Mouse (Mus musculus) cerebellum, postnatal 10 days (tissue): ENCODE data around the gene Pilrb2.
"Not testable (repeated sequence)": the region's sequence is repeated elsewhere in the genome, so short reads cannot be mapped to it uniquely, and the experiment has no call there.

Experiments
- DNase-seq, 2 experiments: peaks; one replicate each; pipeline ENCODE4 v3.0.0; 2021; ENCODE audit warnings: mixed read lengths in 2 of 2

Gene Pilrb2

DNA sequence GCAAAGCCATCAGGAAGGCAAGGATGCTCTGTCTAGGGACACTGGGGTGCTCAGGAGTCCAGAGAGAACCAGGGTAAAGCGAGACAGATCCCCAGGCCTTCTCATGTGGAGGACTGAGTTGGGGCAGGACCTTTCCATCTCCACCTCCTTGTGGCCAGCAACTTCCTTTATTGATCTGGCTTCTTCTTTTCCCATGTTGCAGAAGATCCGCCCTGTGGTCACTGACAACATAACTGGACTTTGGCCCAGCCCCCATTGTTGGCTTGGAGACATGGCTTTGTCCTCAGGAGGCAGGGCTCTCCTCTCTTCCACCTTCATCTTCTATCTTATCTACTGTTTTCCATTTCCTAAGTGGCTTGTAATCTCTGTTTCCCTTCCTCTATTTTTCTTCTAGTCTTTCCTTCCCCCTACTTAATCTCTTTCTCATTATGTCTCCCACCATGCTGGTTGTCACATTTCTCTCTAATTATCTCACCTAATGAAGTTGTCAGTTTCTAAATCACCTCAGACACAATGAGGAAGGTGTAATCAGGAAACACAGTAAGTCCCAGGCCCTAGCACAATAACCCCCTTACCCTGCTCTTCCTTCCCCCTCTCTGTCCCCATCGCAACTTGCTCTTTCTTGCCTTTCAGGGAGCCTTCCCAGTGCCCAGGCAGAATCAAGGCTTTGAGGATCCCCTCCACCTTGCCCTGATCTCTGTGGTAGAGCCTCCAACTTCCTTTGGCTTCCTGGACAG, at the start of gene Pilrb2:
Pilrb2 (minus strand) TSS at position 172 of the 737 bp plus-strand sequence.
- not testable (repeated sequence) for DNase-seq

DNA sequence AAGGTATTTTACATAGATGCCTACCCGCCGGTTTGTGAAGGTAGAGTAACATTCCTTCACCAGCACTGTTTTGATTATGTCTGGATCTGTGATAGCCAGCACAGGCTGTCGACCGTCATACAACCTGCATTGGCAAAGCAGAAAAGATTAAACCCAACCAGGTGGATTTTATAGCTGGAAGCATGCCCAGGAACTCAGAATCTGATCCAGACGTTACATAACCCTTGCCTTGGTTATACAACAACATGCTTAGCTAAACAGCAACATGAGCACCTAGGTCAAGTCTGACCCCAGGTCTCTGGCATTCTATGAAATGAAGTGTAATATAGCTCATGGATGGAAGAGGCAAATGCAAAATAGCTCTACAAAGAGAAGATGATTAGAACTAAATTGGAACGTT, 43.9 kb upstream of the Pilrb2 start:
- peak; percentile 55 to 67 for DNase-seq

DNA sequence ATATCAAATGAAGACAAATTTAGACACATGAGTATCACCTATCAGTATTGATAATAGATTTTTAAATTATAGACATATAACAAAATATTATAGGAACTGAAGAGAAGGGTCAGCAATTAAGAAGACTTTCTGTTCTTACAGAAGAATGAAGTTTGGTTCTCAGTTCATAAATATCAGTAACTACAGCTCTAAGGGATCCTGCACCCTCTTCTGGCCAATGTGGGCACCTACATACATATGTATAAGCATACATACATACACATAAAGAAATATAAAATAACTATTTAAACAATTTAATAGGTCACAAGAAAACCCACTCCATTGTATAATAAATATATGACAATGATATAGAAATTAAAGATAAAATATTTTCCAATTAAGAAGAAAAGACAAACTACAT, 42.9 kb upstream of the Pilrb2 start:
- DNase-seq = no peak

DNA sequence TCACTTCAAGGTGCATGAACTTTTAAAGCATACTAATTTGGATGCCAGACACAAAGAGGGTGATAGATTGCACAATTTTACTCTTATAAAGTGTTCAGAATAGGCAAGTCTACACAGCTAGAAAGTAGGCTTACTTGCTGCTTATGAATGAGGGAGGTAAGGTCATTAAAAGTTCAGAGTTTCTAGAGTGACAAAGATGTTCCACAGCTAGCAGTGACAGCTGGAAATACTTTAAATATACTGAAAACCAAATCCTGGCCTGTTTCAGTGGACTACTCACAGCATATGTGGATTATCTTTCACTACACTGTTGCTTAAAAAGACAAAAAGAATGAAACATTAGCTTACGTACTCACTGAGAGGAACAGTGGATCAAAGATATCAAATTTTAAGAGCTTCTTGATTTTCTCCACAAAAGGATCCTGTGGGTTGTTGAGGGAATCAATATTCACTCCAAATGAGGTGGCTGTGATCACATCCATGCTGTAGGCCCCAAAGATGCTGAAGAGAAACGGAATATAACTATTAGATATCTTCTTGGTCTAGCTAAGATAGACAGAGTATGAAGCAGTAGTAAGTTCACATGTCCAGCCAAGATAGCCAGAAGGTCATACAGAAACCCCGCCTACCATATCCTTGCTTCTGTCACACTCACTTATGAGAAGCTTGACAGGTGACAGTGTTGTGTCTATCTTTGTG, 38.1 kb upstream of the Pilrb2 start:
- DNase-seq = no peak

DNA sequence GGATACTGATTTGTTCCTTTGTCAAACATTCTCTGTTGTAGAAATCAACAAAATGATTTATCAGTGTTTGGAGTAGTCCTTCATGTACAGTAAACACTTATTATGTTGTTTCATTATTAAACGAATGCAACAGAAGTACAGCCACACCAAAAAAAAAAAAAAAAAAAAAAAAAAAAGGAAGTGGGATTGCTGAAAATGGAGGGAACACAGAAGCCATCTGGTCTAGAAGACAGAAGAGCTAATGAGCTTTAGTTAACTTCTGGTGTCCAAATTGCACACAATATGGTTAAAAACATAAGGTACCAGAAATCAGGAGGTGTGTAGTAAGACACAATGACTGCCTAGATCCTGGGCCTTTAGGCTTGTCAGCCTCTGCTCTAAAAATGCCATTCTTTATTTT, 26.2 kb upstream of the Pilrb2 start:
- no peak for DNase-seq

DNA sequence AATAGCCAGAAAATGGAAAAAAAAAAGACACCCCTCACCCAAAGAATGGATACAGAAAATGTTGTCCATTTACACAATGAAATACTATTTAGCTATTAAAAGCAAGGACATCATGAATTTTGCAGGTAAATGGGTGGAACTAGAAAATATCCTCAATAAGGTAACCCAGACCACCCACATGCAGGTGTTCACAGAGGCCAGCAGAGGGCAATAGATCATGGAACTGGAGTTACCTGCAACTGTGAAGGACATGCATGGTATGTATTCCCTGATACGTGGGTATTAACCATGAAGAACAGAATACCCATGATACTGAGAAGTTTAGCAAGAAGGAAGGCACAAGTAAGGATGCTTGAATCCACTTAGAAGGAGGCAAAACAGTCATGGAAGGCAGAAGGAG, 21.3 kb upstream of the Pilrb2 start:
- peak; percentile 5 to 15 for DNase-seq

DNA sequence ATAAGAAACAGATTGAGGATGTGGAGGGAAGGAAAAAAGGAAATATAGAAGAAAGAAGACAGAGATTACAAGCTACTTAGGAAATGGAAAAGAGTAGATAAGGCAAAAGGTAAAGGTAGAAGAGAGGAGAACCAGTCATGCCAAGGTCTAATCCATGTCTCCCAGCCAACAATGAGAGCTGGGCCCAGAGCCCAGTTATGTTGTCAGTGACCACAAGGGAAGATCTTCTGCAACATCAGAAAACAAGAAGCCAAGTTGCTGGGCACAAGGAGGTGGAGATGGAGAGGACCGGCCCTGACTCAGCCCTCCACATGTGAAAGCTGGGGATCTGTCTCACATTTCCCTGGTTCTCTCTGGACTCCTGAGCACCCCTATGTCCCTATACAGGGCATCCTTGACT, 16.1 kb upstream of the Pilrb2 start:
- no peak for DNase-seq

DNA sequence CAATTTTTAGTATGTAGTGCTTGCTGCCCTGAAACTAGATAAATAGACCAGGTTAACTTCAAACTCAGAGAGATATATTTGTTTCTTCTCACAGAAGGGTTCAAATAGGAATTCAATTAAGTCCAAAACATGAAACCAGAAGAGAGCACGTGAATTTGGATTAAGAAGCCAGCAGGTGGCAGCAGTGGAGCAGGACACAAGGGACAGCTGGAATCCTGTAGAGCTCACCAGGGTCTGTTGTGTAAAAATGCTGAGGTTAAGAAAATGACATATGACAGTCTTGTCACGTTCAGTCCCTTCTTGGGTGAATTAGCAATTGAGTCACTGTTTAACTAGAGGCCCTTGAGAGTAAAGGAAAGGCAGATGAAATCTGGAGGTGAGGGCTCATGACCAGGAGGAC, 14.3 kb upstream of the Pilrb2 start:
- peak; percentile 54 to 61 for DNase-seq

DNA sequence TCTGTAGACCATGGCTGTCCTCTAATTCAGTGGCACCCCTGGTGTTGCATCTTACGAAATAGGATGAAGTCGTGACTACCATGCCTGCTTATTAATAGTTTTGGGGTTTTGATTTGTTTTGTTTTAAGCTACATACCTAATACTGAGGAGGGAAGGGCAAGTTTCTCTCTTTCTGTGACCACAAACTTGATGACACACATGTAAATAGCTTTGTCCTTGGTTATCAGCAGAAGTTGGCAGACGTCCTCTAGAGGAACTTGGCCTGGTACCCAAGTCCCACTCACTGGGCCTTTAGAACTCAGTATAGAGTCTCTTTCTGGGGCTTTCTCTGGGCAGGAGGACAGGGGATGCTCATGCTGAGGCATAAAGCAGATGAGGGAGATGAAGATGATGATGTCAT, 11.7 kb upstream of the Pilrb2 start:
- DNase-seq = no peak

DNA sequence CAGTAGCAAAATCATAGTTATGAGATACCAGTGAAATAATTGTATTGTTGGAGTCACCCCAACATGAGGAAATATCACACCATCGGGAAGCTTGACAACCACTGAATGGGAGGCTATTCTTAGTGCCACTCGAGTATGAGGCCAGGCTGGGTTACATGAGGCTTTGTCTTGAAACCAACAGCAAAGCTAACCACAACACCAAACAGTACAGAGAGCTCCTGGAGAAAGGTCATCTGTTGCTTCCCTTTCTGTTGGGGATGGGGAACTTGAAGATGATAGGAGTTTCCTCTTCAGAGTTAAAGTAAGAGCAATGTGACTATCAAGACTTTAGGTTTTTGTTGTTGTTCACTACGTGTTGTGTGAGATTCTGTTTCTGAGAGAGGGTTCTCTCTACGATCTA, 11.3 kb upstream of the Pilrb2 start:
- no peak for DNase-seq

DNA sequence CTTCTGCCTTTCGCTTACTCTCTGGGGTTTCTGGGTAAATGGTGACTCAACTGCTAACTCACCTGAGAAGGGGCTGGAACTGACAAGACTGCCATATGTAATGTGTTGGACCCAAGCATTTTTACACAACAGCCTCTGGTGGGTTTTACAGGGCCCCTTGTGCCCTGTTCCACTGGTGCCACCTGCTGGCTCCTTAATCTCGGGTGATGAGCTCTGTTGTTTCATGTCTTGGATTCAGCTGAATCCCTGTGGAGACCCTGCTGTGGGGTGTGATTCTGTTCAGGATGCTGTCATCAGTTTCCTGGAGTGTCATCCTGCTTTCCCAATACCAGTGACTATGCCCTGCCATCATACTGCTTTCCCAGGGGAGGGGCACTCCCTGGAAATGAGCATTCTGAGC, 6.2 kb upstream of the Pilrb2 start:
- peak; percentile 21 to 32 for DNase-seq

DNA sequence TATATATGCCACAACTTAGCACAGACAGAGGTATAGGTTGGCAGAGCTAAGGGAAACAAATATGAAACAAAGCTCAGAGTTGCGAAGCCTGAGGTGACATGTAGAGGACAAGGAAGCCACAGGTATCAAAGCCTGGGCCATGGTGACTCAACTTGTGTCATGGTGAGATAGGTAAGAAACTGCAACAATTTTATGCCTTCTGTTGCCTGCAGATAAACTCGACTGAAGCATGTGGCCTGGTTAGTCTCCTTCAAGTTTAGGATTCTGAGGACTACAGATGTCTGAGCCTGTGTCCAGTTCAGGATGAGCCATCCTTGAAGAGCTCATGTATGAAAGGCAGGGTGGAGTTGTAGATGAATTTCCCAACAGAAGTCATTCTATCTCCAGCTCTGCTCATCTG, 3.4 kb upstream of the Pilrb2 start:
- no peak for DNase-seq

DNA sequence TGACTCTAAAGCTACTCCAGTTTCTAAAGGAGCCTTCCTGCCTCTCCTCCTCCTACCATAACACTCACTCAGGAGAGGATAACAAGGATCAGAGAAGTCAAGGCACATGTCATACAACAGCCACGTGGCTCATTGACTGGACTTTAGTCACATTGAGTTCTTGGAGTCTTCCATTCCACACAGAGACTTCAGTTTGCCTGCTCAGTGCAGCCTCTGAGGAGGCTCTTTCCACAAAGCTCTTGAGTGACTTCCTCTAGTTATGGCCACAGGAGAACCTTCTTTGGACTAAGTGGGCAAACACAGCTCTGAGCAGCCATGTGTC, 727 bp upstream of the Pilrb2 start:
- not testable (repeated sequence) for DNase-seq

DNA sequence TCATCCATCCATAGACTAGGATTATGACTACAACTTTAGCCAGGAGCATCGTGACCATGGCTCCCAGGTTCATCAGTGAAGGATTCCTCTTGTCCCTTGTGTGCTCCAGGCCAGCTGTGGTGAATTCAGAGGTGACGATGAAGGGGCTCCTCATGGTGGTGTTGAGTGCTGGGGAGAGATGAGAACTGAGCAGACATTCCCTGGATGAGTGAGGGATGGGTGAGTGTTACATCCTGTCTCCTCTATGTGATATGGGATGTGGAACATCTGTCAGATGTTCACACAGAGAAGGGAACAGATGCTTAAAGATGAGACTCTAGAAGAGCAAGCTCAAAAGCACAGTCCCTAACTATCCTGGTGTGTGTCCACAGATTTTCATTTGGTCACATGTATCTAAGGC, 3.0 kb downstream of the Pilrb2 start:
- not testable (repeated sequence) for DNase-seq

DNA sequence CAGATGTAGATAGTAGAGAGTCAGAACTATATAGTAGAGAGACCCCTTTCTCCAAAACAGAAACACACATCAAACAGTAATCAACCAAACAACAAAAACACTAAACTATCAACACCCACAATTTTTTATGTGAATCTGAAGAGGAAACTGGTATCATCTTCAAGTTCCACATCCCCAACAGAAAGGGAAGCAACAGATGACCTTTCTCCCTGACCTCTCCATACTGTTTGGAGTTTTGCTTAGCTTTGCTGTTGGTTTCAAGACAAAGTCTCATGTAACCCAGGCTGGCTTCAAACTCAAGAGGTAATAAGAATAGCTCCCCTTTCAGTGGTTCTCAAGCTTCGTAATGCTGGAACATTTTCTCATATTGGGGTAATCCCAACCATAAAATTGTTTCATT, 7.6 kb downstream of the Pilrb2 start:
- DNase-seq = not testable (repeated sequence)

DNA sequence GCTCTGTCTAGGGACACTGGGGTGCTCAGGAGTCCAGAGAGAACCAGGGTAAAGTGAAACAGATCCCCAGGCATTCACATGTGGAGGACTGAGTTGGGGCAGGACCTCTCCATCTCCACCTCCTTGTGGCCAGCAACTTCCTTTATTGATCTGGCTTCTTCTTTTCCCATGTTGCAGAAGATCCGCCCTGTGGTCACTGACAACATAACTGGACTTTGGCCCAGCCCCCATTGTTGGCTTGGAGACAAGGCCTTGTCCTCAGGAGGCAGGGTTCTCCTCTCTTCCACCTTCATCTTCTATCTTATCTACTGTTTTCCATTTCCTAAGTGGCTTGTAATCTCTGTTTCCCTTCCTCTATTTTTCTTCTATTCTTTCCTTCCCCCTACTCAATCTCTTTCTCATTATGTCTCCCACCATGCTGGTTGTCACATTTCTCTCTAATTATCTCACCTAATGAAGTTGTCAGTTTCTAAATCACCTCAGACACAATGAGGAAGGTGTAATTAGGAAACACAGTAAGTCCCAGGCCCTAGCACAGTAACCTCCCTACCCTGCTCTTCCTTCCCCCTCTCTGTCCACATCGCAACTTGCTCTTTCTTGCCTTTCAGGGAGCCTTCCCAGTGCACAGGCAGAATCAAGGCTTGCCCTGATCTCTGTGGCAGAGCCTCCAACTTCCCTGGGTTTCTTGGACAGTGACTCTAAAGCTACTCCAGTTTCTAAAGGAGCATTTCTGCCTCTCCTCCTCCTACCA, 13.5 kb downstream of the Pilrb2 start, which contains the start of gene Pilrb1:
Pilrb1 (minus strand) TSS at position 147 of the 751 bp plus-strand sequence.
- DNase-seq = peak in 1 of 2 experiments; percentile 8

DNA sequence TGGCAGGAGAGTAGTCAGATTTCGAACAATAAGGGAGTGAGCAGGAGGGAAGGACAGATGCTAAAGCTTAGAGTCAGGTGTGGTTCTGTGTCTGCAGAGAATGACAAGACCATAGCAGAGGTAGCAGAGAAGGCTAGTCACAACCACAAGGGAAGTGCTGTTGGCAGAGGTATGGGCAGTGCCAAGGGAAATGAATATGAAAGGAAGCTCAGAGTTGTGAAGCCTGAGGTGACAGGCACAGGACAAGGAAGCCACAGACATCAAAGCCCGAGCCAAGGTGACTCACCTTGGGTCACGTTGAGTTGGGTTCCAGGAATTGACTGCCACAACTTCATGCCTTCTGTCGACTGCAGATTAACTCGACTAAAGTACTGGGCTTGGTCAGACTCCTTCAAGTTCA, 14.7 kb downstream of the Pilrb2 start:
- DNase-seq = not testable (repeated sequence)

DNA sequence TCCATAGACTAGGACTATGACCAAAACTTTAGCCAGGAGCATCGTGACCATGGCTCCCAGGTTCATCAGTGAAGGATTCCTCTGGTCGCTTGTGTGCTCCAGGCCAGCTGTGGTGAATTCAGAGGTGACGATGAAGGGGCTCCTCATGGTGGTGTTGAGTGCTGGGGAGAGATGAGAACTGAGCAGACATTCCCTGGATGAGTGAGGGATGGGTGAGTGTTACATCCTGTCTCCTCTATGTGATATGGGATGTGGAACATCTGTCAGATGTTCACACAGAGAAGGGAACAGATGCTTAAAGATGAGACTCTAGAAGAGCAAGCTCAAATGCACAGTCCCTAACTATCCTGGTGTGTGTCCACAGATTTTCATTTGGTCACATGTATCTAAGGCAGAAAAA, 16.7 kb downstream of the Pilrb2 start:
- DNase-seq = not testable (repeated sequence)

DNA sequence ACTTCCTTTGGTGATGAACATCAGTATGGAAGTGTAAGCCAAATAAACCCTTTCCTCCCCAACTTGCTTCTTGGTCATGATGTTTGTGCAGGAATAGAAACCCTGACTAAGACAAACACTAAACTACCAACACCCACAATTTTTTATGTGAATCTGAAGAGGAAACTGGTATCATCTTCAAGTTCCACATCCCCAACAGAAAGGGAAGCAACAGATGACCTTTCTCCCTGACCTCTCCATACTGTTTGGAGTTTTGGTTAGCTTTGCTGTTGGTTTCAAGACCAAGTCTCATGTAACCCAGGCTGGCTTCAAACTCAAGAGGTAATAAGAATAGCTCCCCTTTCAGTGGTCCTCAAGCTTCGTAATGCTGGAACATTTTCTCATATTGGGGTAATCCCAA, 21.3 kb downstream of the Pilrb2 start:
- not testable (repeated sequence) for DNase-seq

DNA sequence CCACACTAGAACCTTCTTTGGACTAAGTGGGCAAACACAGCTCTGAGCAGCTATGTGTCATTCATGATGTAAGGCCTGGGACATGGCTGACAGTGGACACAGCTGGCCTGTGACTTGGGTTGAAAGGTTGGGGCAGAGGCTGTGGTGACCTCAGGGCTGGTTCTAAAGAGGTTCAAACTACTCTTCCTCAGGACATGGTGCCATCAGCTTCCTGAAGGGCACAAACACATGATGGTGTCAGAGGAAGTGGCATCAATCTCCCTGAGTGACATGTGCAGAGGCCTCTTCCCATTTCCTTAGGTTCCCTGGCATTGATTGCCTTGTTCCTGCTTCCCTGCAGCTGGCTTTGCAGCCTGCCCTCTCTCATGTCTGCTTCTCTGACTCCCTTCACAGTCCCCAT, 34.5 kb downstream of the Pilrb2 start:
- DNase-seq = not testable (repeated sequence)

DNA sequence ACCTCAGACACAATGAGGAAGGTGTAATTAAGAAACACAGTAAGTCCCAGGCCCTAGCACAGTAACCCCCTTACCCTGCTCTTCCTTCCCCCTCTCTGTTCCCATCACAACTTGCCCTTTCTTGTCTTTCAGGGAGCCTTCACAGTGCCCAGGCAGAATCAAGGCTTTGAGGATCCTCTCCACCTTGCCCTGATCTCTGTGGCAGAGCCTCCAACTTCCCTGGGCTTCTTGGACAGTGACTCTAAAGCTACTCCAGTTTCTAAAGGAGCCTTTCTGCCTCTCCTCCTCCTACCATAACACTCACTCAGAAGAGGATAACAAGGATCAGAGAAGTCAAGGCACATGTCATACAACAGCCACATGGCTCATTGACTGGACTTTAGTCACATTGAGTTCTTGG, 35.0 kb downstream of the Pilrb2 start:
- DNase-seq = no peak

DNA sequence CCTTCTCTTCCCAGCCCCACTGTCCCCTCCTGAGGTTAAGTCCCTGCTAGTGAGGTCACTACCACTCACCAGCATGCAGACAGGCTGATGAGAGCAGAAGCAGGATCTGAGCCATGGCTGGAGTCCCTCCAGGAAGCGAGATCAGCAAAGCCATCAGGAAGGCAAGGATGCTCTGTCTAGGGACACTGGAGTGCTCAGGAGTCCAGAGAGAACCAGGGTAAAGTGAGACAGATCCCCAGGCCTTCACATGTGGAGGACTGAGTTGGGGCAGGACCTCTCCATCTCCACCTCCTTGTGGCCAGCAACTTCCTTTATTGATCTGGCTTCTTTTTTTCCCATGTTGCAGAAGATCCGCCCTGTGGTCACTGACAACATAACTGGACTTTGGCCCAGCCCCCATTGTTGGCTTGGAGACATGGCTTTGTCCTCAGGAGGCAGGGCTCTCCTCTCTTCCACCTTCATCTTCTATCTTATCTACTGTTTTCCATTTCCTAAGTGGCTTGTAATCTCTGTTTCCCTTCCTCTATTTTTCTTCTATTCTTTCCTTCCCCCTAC, 35.6 kb downstream of the Pilrb2 start, which contains the start of gene Pilra:
Pilra (minus strand) TSS at position 316 of the 555 bp plus-strand sequence.
- not testable (repeated sequence) for DNase-seq

DNA sequence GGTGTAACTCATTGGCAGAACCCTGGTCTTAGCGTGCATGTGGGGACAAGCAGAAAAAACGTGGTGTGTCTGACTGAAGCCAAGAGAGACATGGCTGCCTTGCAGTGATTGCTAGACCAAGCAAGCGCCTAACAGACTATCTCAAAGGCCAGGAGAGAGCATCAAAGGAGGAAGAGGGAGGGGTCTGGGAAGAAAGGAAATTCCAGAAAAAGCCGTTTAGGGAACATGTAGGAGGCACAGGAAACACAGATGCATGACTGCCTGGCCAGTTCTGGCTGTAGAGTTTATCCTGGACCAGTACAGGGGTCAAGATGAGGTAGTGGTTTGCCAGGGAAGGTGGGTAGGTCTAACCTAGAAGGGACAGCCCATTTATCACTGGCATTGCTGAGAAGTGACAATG, 38.1 kb downstream of the Pilrb2 start:
- DNase-seq = no peak
